Mouse (Mus musculus): ENCODE measurements at regions not wholly inside any gene's neighbourhood (a gene's known extent, or its start where the extent isn't known, plus 50 kb on each side); places are given as distances from the start of the nearest gene placed in this dataset.

DNA sequence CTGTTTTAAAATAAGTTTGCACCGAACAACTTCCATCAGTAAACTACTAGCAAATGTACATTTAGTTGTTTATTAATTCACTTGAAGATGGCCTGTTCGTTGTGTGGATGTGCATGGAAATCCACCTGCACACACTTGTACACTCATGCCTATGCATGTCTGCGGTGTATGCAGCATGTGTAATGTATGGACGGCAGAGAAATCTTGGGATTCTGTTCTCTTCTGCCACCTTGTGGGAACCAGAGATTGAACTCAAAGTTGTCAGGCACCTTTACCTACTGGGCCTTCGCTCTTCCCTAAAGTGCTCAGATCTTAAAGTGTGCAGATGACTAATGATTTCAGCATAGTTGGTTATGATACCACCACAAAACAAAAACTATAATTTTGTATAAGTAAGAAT, 137.4 kb downstream of the Kitl start:
- in situ Hi-C loops (cut with MseI, MboI), result loop anchor here in 1 of 2 experiments (5.0 to 25.0 kb wide), 2 partner anchors 309 to 511 kb away; no protein-coding TSS in a partner anchor

- in situ Hi-C loops (cut with MseI, MboI), result loop anchor here in 1 of 2 experiments (5.0 to 25.0 kb wide), 2 partner anchors 309 to 511 kb away; no protein-coding TSS in a partner anchor
Observed at GRCm38 (mm10) chr10:100153311-100153710, 137.9 kb downstream of the Kitl start.

GRCm38 (mm10) chr10:100155566-100155965, 140.1 kb downstream of the Kitl start:
- in situ Hi-C loops (cut with MseI, MboI), result loop anchor here in 1 of 2 experiments (25.0 kb wide), 1 partner anchor 307 kb away; no protein-coding TSS in a partner anchor

DNA sequence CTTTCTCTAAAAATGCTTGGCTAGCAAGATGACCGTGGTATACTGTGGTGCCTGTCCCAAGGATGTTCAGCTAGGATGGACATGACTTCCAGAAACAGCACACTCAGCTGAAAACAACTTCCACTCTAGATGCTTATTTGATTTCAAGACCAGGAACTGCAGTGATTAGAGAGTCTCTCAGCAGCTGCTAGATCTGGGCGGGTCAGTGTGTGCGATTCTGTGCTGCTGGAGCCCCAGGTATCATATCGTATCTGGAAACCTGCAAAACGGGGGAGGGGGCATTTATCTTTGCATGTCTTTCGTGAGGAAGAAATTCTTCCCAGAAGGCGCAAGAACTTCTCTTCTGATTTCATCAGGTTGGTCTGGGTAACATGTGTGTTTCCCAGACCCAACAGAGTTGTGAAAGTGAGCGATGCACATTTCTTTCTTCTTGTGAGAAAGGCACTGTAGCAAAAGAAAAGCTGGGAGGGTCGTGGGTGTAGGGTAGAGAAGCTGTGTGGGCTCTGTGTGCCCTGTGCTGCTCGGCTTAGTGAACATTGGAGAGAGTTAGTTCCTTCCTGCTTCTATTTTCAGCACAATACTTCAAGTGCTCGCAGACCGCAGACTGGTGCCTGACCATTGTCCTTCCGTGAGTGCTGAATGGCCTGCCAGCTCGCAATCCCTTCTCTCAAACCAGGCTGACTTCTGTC, 144.6 kb downstream of the Kitl start:
- in situ Hi-C loops (cut with MseI, MboI), result loop anchor here (10.0 to 25.0 kb wide), 2 partner anchors 302 to 515 kb away; no protein-coding TSS in a partner anchor

GRCm38 (mm10) chr10:100160532-100160852, 145.1 kb downstream of the Kitl start:
- in situ Hi-C loops (cut with MseI, MboI), result loop anchor here (10.0 to 25.0 kb wide), 2 partner anchors 302 to 516 kb away; no protein-coding TSS in a partner anchor

GRCm38 (mm10) chr10:100161117-100161516, 145.7 kb downstream of the Kitl start:
- in situ Hi-C loops (cut with MseI, MboI), result loop anchor here (10.0 to 25.0 kb wide), 2 partner anchors 301 to 516 kb away; no protein-coding TSS in a partner anchor

DNA sequence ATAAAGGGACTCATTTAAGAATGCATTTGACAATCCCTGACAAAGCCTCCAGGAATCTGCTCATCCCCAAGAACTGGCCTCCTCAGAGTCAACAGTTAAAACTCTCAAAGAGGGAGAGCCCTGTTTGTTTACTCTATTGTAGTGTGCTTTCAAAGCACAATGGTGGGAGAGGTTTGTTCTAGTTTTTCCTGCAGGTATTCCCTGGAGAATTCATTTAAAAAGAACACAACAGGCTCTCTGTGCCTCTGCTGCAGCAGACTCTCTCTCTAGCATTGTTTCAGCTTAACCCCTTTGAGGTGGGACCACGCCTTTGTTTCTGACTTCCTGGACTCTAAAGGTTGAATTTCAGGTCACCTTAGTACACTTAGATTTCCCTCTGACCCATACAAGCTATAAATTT, 149.1 kb downstream of the Kitl start:
- in situ Hi-C loops (cut with MseI, MboI), result loop anchor here (10.0 to 25.0 kb wide), 2 partner anchors 298 to 520 kb away; no protein-coding TSS in a partner anchor

DNA sequence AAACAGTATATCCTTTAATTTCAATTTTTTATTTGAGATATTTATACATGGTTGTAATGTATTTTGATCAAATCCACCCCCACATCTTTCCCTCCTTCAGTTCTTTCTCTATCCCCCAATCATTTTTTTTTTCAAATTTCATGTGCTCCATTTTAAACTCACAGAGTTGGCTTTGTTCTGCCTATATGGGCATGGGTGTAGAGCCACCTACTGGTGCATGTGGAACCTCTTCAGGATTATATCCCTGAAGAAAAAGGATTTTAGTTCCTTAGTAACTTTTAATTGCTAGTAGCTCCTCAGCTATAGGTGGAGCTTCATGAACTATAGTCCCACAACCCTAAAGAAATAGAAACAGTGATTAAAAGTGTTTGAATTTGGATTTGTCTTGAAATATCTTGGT, 155.4 kb downstream of the Kitl start:
- in situ Hi-C loops (cut with MseI, MboI), result loop anchor here in 1 of 2 experiments (25.0 kb wide), 1 partner anchor 291 kb away; no protein-coding TSS in a partner anchor

- in situ Hi-C loops (cut with MseI, MboI), result loop anchor here in 1 of 2 experiments (25.0 kb wide), 1 partner anchor 215 kb away; no protein-coding TSS in a partner anchor
Observed at GRCm38 (mm10) chr10:100197673-100198072, 137.8 kb upstream of the Gm4301 start.

- in situ Hi-C loops (cut with MseI, MboI), result loop anchor here in 1 of 2 experiments (25.0 kb wide), 1 partner anchor 213 kb away; no protein-coding TSS in a partner anchor
Observed at GRCm38 (mm10) chr10:100199090-100199690, 136.3 kb upstream of the Gm4301 start.

DNA sequence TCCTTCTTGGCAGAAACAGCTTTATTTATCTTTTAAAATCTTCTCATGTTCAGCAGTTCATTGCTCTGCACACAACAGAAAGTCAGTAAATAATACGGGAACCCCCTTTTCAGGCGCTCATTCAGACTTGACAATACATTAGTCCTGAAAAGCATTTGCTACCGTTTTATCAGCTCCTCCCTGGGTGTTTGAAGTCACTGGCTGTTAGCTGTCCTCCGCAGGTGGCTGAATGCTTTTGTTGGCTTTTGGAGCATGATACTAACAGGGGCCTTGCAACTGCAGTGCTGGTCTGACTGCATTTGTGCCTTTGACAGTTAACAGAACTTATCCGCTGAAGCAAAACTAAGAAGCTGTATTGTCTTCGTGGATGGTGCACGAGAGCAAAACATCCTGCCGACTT, 135.0 kb upstream of the Gm4301 start:
- in situ Hi-C loops (cut with MseI, MboI), result no loop called here

GRCm38 (mm10) chr10:100206617-100207530, 128.6 kb upstream of the Gm4301 start:
- in situ Hi-C loops (cut with MseI, MboI), result no loop called here

- in situ Hi-C loops (cut with MseI, MboI), result no loop called here
Observed at GRCm38 (mm10) chr10:100210684-100211083, 124.8 kb upstream of the Gm4301 start.

GRCm38 (mm10) chr10:100224459-100225097, 110.9 kb upstream of the Gm4301 start:
- in situ Hi-C loops (cut with MseI, MboI), result no loop called here

GRCm38 (mm10) chr10:100259235-100259900, 76.1 kb upstream of the Gm4301 start:
- in situ Hi-C loops (cut with MseI, MboI), result no loop called here

- in situ Hi-C loops (cut with MseI, MboI), result no loop called here
Observed at GRCm38 (mm10) chr10:100263447-100263846, 72.0 kb upstream of the Gm4301 start.

DNA sequence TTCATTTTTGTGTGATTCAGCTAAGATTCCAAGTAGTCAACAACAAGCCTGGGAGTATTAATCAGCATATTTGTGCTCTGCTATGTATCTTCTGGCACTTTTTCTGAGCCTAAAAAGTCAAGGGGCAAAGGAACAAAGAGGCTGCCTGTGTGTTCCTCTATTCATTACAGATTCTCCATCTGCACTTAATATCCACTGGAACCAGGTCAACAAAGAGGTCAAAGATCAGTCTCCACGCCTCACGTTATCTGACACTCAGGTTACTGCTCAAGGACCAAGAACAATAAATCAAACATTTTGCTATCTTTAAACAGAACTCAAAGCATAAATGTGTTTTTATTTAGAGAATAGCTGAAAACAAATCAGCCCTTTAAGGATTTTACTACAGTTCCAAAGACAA, 71.4 kb upstream of the Gm4301 start:
- in situ Hi-C loops (cut with MseI, MboI), result no loop called here

DNA sequence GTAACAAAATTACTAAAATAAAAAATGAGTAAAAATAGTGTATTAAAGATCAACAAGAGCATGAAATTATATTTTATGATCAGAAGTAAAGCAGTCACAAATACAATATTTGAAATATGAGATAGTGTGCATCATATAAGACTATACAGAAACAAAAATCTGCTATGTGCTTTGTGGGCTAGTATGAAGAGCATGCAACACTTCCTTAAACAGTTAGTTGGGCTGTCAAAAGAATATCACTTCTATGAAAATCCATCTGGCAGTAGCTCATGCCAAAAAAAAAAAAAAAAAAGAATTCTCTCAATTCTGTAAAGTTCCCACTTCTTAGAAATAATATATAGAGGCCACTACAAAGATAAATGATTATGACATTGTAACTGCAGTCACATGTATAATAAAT, 53.0 kb upstream of the Gm4301 start:
- in situ Hi-C loops (cut with MseI, MboI), result loop anchor here (25.0 kb wide), 2 partner anchors 130 to 155 kb away; no protein-coding TSS in a partner anchor

Measured in mouse trophoblast stem cell (cell line).